Mouse (Mus musculus): ENCODE data around the gene Ccnb2.

Gene Ccnb2

DNA sequence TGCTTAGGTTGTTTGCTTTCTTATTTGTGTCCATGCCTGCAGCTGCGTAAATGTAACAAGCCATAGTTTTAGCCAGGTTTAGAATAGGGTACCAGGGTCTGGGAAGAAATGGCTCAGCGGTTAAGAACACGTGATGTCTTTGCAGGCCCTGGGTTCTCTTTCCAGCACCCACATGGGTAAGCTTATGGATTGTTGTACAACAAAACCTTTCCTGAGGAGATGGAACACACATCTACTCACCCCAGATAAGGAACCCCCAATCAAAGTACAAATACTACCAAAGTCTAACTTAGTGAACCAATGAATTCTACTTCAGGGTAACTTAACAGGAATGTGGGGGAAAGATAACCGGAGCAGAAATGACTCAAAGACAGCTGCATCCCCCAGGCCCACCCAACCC is 36.9 kb downstream of the Ccnb2 start:
- no peak for DNase-seq (ENCODE audit: low spot score)

GRCm38 (mm10) chr9:70383750-70384149 is 37.6 kb downstream of the Ccnb2 start:
- no peak for DNase-seq (ENCODE audit: low spot score)

DNA sequence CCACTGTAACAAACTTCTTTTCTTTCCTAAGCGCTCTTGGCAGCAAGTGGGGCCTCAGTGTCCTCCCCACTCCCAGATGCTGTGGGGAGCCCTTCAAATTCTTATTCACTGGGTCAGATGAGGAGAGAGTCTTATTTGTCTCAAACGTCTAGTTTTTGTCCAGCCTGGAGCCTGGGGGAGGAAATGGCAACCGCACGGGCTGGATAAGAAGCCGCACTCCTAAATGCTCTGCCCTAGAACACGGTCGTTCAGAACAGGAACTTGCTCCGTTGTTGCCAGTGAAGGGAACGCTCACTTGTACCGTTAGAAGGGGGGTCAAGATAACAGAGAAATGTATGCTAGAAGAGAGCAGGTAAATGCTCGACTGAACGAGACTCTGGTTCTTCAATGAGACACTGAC is 39.3 kb downstream of the Ccnb2 start:
- no peak for DNase-seq (ENCODE audit: low spot score)

DNA sequence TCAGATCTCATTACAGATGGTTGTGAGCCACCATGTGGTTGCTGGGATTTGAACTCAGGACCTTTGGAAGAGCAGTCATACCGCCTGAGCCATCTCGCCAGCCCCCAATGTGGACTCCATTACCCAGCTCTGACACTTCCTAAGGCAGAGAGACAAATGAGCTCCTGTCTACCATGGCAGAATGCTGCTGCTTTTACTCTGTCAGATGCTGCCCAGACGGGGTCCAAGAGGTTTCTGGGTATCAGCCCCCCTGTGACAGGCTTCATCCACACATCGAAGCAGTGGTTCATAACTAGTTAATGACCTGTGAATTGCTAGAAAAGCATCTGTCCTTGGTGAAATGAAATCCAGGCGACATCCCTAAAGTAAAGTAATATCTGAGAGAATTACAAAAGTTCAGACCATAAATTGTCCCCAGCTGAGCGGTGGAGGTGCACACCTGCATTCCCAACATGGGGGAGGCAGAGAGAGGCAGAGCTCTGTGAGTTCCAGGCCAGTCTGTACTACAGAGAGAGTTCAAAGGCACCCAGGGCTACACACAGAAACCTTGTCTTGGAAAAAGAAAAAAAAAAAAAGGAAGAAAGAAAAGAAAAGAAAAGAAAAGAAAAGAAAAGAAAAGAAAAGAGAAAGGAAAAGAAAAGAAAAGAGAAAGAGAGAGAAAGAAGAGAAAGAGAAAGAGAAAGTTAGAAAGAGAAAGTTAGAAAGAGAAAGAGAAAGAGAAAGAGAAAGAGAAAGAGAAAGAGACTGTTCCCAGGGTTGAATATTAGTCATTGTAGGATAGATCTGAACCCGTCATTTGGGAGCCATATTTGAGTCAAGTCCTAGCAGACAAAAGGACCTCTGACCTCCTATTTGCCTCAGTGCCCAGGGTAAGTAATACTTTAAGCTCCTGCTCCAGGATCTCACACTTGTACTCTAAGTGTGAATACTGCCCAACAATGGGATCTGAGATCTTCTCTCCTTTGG is 41.6 kb downstream of the Ccnb2 start:
- DNase-seq (ENCODE audit: low spot score): no peak

DNA sequence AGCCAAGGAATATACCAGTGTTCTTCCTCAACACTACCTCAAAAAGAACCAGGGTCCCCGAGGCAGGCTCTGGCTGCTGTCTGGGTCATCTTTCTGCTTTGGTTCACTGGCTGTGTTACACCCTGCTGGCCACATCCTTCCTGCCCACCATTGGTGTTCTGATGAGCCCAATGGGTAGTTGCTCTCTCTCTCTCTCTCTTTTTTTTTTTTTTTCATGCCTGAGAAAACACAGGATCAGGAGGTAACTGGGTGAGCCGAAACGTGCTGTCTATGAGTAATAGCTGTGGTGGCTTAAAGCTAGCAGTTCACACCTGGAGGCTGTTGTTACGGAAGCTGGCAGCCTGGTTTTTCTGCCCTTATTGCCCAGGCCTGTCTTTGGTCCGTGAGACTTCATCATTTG is 49.7 kb downstream of the Ccnb2 start:
- DNase-seq (ENCODE audit: low spot score): no peak

DNA sequence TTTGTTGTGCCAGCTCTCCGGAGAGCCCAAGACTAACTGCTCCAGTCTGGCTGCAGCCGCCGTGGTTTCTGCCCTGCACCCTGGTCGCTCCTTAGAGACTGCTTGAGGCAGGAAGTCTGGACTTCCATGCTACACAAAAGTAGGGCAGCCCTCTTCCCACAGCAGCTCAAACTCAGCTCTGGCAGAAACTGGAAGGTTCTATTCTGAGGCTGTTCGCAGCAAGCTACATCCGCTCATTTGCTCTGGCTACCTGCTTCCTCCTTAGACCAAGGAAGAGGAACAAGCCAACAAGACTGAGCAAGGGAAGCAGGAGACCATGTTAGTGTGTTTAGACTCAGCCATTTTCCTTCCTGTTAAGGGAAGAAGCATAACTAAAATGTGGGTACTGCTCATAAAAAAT is 54.4 kb downstream of the Ccnb2 start:
- DNase-seq (ENCODE audit: low spot score): no peak

GRCm38 (mm10) chr9:70365915-70366314 is 55.4 kb downstream of the Ccnb2 start:
- DNase-seq (ENCODE audit: low spot score): no peak

DNA sequence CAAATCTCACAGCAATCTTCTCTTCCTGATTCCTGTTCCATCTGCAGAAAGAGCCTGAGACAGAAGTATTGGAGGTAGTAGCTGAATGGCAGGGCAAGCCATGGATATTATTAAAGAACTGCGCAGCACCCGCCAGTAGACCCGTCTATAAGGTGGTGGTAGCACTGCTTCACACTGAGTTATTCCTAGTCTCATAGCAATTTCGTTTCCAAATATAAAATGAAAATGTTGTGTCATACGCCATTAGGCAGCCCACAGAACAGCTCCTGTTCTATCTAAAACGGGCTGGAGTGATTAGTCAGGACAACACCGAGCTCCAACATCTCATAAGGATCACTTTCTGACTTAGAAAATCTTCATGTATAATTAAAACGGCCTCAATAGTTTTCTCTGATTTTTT is 56.6 kb downstream of the Ccnb2 start:
- no peak for DNase-seq (ENCODE audit: low spot score)

DNA sequence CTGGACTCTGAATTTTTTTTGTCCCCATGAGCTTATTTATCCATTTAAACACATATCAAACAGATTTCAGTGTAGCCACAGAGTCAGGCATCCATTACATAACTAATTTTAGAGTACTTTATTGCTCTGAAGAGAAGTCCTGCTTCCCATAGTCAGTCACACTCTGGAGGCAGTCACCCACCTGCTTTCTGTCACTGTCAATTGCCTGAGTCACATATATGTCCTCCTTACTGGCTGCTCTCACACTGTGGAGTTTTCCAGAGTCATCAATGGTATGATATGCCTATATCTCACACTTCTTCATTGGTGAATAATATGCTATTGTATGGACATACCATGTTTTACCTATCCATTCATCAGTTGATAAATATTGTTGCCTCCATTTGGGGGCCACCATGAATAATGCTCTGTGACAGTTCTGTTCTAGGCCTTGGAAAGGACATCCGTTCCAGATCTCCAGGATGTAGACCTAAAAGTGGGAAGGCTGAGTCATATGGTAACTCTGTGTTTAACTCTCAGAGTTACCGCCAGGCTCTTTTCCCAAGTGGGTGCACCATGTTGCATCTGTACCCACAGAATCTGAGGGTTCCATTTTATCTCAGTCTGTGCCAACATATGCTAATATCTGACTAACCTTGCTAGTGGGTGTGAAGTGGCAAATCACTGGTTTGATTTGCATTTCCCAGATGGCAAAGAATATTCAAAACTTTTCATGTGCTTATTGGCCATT is 61.8 kb downstream of the Ccnb2 start:
- DNase-seq (ENCODE audit: low spot score): no peak

Data from spleen, adult 12 weeks (tissue).